Mouse (Mus musculus) liver, embryonic 16.5 days (tissue): ENCODE results near the gene Pfn3. TPM values are rescaled to one million over a fixed set of nuclear protein-coding genes. Genes with fewer than 3 reads are reported as not detected.

Experiments
- ATAC-seq: fragments of 200-750 bp; cut with Nextera tagmentation; 2 replicates; pipeline ENCODE4 v1.8.0; 2017; ENCODE audit warnings: low read depth, mild to moderate bottlenecking, moderate number of reproducible peaks, moderate library complexity
- H3K27ac ChIP-seq: fragments of 300-500 bp; sonication (generic); 2 replicates; pipeline ENCODE4 v1.5.1; 2014; ENCODE audit warnings: mild to moderate bottlenecking, low read length
- H3K27me3 ChIP-seq: fragments of 300-500 bp; sonication (generic); 2 replicates; pipeline ENCODE4 v1.6.1; 2014; ENCODE audit warnings: low read depth, low read length, mixed read lengths; ENCODE audit not compliant: control insufficient read depth, insufficient read depth
- H3K36me3 ChIP-seq: fragments of 300-500 bp; sonication (generic); 2 replicates; pipeline ENCODE4 v1.6.1; 2014; ENCODE audit warnings: mild to moderate bottlenecking; ENCODE audit not compliant: control insufficient read depth, insufficient read depth
- H3K4me1 ChIP-seq: fragments of 300-500 bp; sonication (generic); 2 replicates; pipeline ENCODE4 v1.6.1; 2014; ENCODE audit warnings: low read depth, low read length, mixed read lengths; ENCODE audit not compliant: control insufficient read depth
- H3K4me2 ChIP-seq: fragments of 300-500 bp; sonication (generic); 2 replicates; pipeline ENCODE4 v1.6.1; 2014; ENCODE audit warnings: low read depth, low read length, mixed read lengths
- H3K4me3 ChIP-seq: fragments of 300-500 bp; sonication (generic); 2 replicates; pipeline ENCODE4 v1.5.1; 2014; ENCODE audit warnings: low read depth, mild to moderate bottlenecking, low read length
- H3K9ac ChIP-seq: fragments of 300-500 bp; sonication (generic); 2 replicates; pipeline ENCODE4 v1.6.1; 2014; ENCODE audit warnings: low read depth, low read length
- H3K9me3 ChIP-seq: fragments of 300-500 bp; sonication (generic); replicated peaks from 2 replicates; pipeline ENCODE4 v1.6.1; 2016; ENCODE audit warnings: low read length; ENCODE audit not compliant: control insufficient read depth
- WGBS: fragments of 180-500 bp; shearing (Covaris S2); extraction: QIAGEN DNeasy Blood & Tissue Kit; methylation state at CpG from one replicate; pipeline ENCODE4 v1.1.7; 2014; ENCODE audit not compliant: insufficient replicate concordance; 5-methylcytosine and 5-hydroxymethylcytosine counted together
- polyA plus RNA-seq: library from polyadenylated mRNA; unstranded; fragments of >200 nt; fragmentation: Nextera tagmentation; extraction: Ambion mirVana; gene quantifications from 2 replicates; pipeline ENCODE4 v1.2.1, GENCODE M21; 2015

The Pfn3 gene
- polyA plus RNA-seq, 1 experiment from 2014 or later = not detected

DNA sequence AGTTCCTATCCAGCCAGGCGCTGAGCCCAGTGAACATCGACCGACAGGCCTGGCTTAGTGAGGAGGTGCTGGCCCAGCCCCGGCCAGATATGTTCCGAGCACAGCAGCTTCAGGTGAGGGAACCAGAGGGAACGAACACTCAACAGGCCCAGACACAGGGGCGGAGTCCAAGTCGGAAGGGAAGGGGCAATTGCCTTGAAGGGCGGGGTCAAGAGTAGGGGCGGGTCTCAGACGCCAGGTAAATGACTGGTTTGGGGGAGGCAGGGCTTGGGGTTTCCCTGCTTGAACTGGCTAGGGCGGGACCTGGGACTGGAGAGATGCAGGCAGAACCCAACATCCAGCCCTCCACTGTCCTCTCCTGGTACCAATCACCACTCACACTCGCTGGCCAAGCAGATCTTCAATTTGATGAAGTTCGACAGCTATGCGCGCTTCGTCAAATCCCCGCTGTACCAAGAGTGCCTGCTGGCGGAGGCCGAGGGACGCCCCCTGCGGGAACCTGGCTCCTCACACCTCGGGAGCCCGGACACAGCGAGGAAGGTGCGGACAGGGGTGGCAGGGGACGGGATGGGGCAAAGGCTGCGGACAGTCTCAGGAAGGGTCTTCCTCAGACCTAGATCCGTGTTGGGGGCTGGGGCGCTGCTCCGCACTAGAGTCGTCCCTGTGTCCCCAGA, 36.0 kb downstream of the Pfn3 start:
- H3K27ac ChIP-seq = no peak overlapping the region
- H3K4me3 ChIP-seq = no peak overlapping the region
- H3K27me3 ChIP-seq = no peaks in the 10 kb centered on the region
- no peaks in the 10 kb centered on the region for H3K36me3 ChIP-seq
- no peak overlapping the region for H3K9ac ChIP-seq
- H3K4me1 ChIP-seq = no peaks in the 10 kb centered on the region
- WGBS = 68% methylated on average over 32 of the region's 32 CpGs
- H3K4me2 ChIP-seq = no peak overlapping the region
- H3K9me3 ChIP-seq = no peaks in the 10 kb centered on the region
- no peak for ATAC-seq

DNA sequence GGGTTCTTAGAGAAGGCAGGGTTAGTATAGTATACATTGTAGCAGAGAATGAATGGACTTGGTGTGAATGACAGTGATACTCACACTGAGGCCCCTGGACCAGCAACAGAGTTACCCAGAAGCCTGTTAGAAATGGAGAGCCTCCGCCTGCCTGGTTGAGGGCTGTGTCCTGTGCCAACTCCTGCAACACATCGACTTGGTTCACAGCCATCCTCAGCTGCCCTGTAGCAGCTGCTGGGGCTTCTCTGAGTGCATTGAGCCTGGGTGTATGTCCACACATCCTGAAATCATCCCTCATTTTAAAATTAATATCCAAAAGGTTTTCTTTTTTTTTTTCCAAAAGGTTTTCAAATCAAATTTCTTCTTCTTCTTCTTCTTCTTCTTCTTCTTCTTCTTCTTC, 39.2 kb downstream of the Pfn3 start:
- no peaks in the 10 kb centered on the region for H3K9me3 ChIP-seq
- 56% methylated on average over 2 of the region's 2 CpGs for WGBS
- no peaks in the 10 kb centered on the region for H3K27me3 ChIP-seq
- H3K9ac ChIP-seq = no peak overlapping the region
- peaks cover 3% of the 10 kb centered on the region for H3K4me1 ChIP-seq
- H3K4me3 ChIP-seq = no peak overlapping the region
- H3K27ac ChIP-seq = no peak overlapping the region
- no peak for ATAC-seq
- H3K36me3 ChIP-seq = no peaks in the 10 kb centered on the region
- no peak overlapping the region for H3K4me2 ChIP-seq

DNA sequence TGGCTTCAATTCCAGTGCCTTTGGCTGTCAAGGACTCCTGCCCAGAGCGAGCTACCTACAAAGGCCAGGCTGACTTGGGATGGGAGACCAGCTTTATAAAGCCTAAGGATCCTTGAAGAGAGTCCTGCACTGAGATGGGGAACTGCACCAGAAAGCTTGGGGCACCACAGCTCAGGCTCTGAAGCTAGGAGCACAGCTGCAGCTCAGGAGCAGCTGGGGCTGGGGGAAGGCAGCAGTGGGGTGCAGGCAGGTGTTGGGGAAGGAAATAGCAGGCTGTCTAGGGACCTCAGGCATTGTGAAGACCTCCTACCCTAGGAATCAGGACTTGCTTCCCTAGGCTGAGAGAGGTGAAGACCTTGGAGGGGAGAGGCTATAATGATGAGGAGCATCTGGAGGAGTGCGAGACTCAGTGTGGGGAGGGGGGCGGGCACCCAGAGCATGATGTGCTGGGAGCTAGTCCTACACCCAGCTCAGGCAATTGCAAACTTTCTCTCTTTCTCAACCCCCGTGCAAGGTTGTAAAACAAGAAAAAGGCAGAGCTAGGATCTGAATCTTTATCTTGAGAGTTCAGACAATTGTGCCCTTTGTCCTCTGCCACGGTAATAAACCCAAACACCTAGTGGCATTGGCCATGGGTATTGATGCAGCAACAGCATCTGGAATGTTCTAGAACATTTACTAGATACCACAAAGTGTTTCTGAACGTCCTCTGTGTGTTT, 40.7 kb downstream of the Pfn3 start:
- H3K4me3 ChIP-seq = no peak overlapping the region
- no peaks in the 10 kb centered on the region for H3K9me3 ChIP-seq
- H3K4me1 ChIP-seq = peaks cover 16% of the 10 kb centered on the region
- ATAC-seq = no peak
- 62% methylated on average over 6 of the region's 6 CpGs for WGBS
- no peak overlapping the region for H3K27ac ChIP-seq
- no peak overlapping the region for H3K9ac ChIP-seq
- no peaks in the 10 kb centered on the region for H3K36me3 ChIP-seq
- H3K4me2 ChIP-seq = no peak overlapping the region
- no peaks in the 10 kb centered on the region for H3K27me3 ChIP-seq

DNA sequence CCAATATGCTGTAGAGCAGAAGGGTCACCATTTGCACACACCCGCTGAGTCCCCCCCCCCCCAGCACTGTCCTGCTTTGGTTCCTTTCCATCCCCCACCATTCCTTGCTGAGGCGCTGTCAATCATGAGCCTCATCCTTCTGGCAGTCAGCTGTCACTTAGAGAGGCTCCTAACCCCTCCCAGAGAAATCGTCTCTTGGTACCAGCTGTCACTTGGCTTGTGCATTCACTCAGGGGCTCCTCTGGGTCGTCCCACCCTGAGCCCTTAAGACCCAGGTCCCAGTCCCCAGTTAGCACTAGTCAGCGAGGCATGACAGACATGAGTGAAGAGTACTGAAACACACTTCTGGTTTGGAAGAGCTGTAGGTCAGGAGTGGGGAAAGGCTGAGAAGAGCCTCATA, 43.3 kb downstream of the Pfn3 start:
- WGBS = 50% methylated on average over 5 of the region's 5 CpGs
- no peak for ATAC-seq
- no peaks in the 10 kb centered on the region for H3K27me3 ChIP-seq
- no peak overlapping the region for H3K4me3 ChIP-seq
- H3K9me3 ChIP-seq = no peaks in the 10 kb centered on the region
- H3K4me1 ChIP-seq = peaks cover 31% of the 10 kb centered on the region
- no peak overlapping the region for H3K4me2 ChIP-seq
- no peak overlapping the region for H3K9ac ChIP-seq
- H3K36me3 ChIP-seq = no peaks in the 10 kb centered on the region
- H3K27ac ChIP-seq = no peak overlapping the region

GRCm38 (mm10) chr13:55371007-55371681, 43.9 kb downstream of the Pfn3 start:
- no peak overlapping the region for H3K9ac ChIP-seq
- H3K4me1 ChIP-seq = peaks cover 31% of the 10 kb centered on the region
- no peak overlapping the region for H3K4me2 ChIP-seq

GRCm38 (mm10) chr13:55370234-55370633, 44.8 kb downstream of the Pfn3 start:
- Histone ChIP-seq H3K27me3 (no peaks in the 10 kb centered on the region), H3K27ac (no peak overlapping the region), H3K4me1 (peaks cover 31% of the 10 kb centered on the region), H3K4me3 (peak overlapping the region; percentile 39), H3K9me3 (no peaks in the 10 kb centered on the region), H3K36me3 (no peaks in the 10 kb centered on the region), H3K4me2 (peak overlapping the region; percentile 49), H3K9ac (0 out of 2 replicates have a peak overlapping the region, but pooled peaks have one; percentile 11)
- WGBS = 31% methylated on average over 3 of the region's 3 CpGs
- ATAC-seq = no peak

More at GRCm38 (mm10) chr13:55371007-55371681, 43.9 kb downstream of the Pfn3 start:
- Histone ChIP-seq H3K9me3 (no peaks in the 10 kb centered on the region), H3K36me3 (no peaks in the 10 kb centered on the region), H3K27ac (no peak overlapping the region), H3K27me3 (no peaks in the 10 kb centered on the region), H3K4me3 (no peak overlapping the region)
- 57% methylated on average over 8 of the region's 8 CpGs for WGBS
- no peak for ATAC-seq

GRCm38 (mm10) chr13:55369531-55370114, 45.4 kb downstream of the Pfn3 start, which contains the start of gene Rgs14:
Gene Rgs14 (plus strand): TSS chr13:55369732.
- WGBS = 17% methylated on average over 13 of the region's 13 CpGs
- Histone ChIP-seq H3K36me3 (no peaks in the 10 kb centered on the region), H3K4me3 (peak within 1 kb of the TSS; percentile 39), H3K27ac (no peak within 1 kb of the TSS; the same call in 1 of the 2 replicates), H3K4me1 (peaks cover 31% of the 10 kb centered on the region), H3K27me3 (no peaks in the 10 kb centered on the region), H3K9ac (0 out of 2 replicates have a peak within 1 kb of the TSS, but pooled peaks have one; percentile 11), H3K4me2 (peak within 1 kb of the TSS; percentile 49), H3K9me3 (no peaks in the 10 kb centered on the region)
- peak; percentile 90 for ATAC-seq

GRCm38 (mm10) chr13:55368401-55368800, 46.6 kb downstream of the Pfn3 start:
- no peaks in the 10 kb centered on the region for H3K27me3 ChIP-seq
- H3K9ac ChIP-seq = no peak overlapping the region
- H3K4me2 ChIP-seq = no peak overlapping the region
- ATAC-seq = no peak
- H3K4me1 ChIP-seq = peaks cover 31% of the 10 kb centered on the region
- no peak overlapping the region for H3K27ac ChIP-seq
- no peaks in the 10 kb centered on the region for H3K9me3 ChIP-seq
- 69% methylated on average over 7 of the region's 7 CpGs for WGBS
- no peak overlapping the region for H3K4me3 ChIP-seq
- no peaks in the 10 kb centered on the region for H3K36me3 ChIP-seq
